24 mouse cellular contexts compared by ENCODE assay signal in genomic region chr2:11044727-11045274, GRCm38 (mm10).
DNase-seq lines count a peak whose midpoint lies in the region; ATAC-seq lines count a peak whose summit lies in the region.
"Had no signal": no experiment of that assay in that cellular context is flagged by ENCODE, and none has a peak within 500 bp of the region (broad histone marks: within the 10 kb centered on the region; RNA-seq: fewer than 3 reads in every experiment).

No protein-coding gene starts in this region.

- H3K36me3 ChIP-seq in forebrain, embryonic 14.5 days (ENCODE audit: control insufficient read depth, insufficient read depth, low read length) = no peaks in the 10 kb centered on the region
- H3K36me3 ChIP-seq: embryonic facial prominence, embryonic 15.5 days; G1E; heart, embryonic 10.5 days; hindbrain, embryonic 12.5 days had no signal

- no peaks in the 10 kb centered on the region for H3K27me3 ChIP-seq in forebrain, embryonic 14.5 days (replicated peaks; ENCODE audit: control insufficient read depth, insufficient read depth, low read length)
- H3K27me3 ChIP-seq: embryonic facial prominence, embryonic 15.5 days; hindbrain, embryonic 12.5 days had no signal

- peak; percentile 91 for DNase-seq in Muller cell, postnatal 12 days (ENCODE audit: inconsistent ontology term)
- DNase-seq in ZHBTc4 (ENCODE audit: low read depth, low spot score) = peak; percentile 15
- DNase-seq in forebrain, embryonic 14.5 days (ENCODE audit: low spot score) = peak; percentile 80
- DNase-seq in urinary bladder, postnatal 25 days (ENCODE audit: low spot score) = no peak
- no peak for DNase-seq in left cerebral cortex, adult 11 months (ENCODE audit: low spot score)
- DNase-seq in thymus, postnatal 10 days (ENCODE audit: low spot score in 2 of 2) = no peak
- DNase-seq: adrenal gland, adult 2 months; adrenal gland, postnatal 25 days; cerebellum, adult 11 months; cerebellum, adult 8-10 months; cerebellum, postnatal 14 days; embryo, embryonic 11 days; gastrocnemius, adult 2 months; gastrocnemius, postnatal 25 days; heart, adult 18-20 months; heart, postnatal 10 days; heart, postnatal 4 days; kidney, adult 11 months had no signal

- peak; percentile 83 for ATAC-seq in forebrain, embryonic 14.5 days
- ATAC-seq: hindbrain, postnatal 0 days had no signal

- no peak overlapping the region for H3K4me2 ChIP-seq in forebrain, embryonic 14.5 days (ENCODE audit: low read length)
- H3K4me2 ChIP-seq: embryonic facial prominence, embryonic 15.5 days; hindbrain, embryonic 12.5 days had no signal

- H3K4me1 ChIP-seq in forebrain, embryonic 14.5 days (ENCODE audit: control insufficient read depth, insufficient read depth, low read length) = no peaks in the 10 kb centered on the region
- H3K4me1 ChIP-seq: embryonic facial prominence, embryonic 15.5 days; heart, embryonic 10.5 days; hindbrain, embryonic 12.5 days had no signal

- peaks cover 4% of the 10 kb centered on the region; the same call in 1 of the 2 replicates for H3K9me3 ChIP-seq in forebrain, embryonic 14.5 days (replicated peaks; ENCODE audit: control insufficient read depth, low read length)
- H3K9me3 ChIP-seq: embryonic facial prominence, embryonic 15.5 days; G1E; heart, embryonic 10.5 days; hindbrain, embryonic 12.5 days had no signal

- no peak overlapping the region for H3K27ac ChIP-seq in forebrain, embryonic 14.5 days (ENCODE audit: low read depth, low read length)
- H3K27ac ChIP-seq: embryonic facial prominence, embryonic 15.5 days; gastrocnemius, adult 2 months; heart, embryonic 10.5 days; hindbrain, embryonic 12.5 days; hindbrain, postnatal 0 days had no signal

- H3K4me3 ChIP-seq in forebrain, embryonic 14.5 days (ENCODE audit: low read depth, low read length) = no peak overlapping the region
- H3K4me3 ChIP-seq: embryonic facial prominence, embryonic 15.5 days; erythroblast, embryonic 14.5 days; gastrocnemius, adult 2 months; heart, embryonic 10.5 days; hindbrain, embryonic 12.5 days had no signal

- 9% methylated on average over 3 of the region's 3 CpGs for WGBS in forebrain, embryonic 14.5 days

- no peak overlapping the region for H3K9ac ChIP-seq in forebrain, embryonic 14.5 days (ENCODE audit: low read length)
- H3K9ac ChIP-seq: embryonic facial prominence, embryonic 15.5 days; hindbrain, embryonic 12.5 days had no signal

Comparison
In these comparisons a context has a peak if more than half of its experiments do, and no peak if none do; other contexts are left out.
1. DNase-seq: peak in Muller cell, postnatal 12 days (single experiment), ZHBTc4 (single experiment) and forebrain, embryonic 14.5 days (single experiment); none in urinary bladder, postnatal 25 days (single experiment), left cerebral cortex, adult 11 months (single experiment) and thymus, postnatal 10 days (0 of 2).